In genomic region chr17:45595736-45596390, GRCm38 (mm10) we compare ENCODE assay signal across 8 mouse cellular contexts. TPM values are rescaled to one million over a fixed set of nuclear protein-coding genes. Genes with fewer than 3 reads are reported as not detected.
DNase-seq lines count a peak whose midpoint lies in the region; ATAC-seq lines count a peak whose summit lies in the region.

No protein-coding gene starts in this region.

- H3K9ac ChIP-seq in kidney, embryonic 15.5 days: peak overlapping the region; percentile 78
- H3K9ac ChIP-seq in forebrain, embryonic 16.5 days (replicated peaks; ENCODE audit: low read depth, low read length): peak overlapping the region; percentile 79
- peak overlapping the region; percentile 97 for H3K9ac ChIP-seq in liver, embryonic 13.5 days

- no peak; the same call in 1 of the 2 replicates for ATAC-seq in kidney, embryonic 15.5 days (replicated peaks; ENCODE audit: low FRiP score)
- ATAC-seq in forebrain, embryonic 16.5 days: peak; percentile 16; the same call in 1 of the 2 replicates
- no peak for ATAC-seq in liver, embryonic 13.5 days (ENCODE audit: low read depth)

- H3K27ac ChIP-seq in kidney, embryonic 15.5 days: peak overlapping the region; percentile 48
- peak overlapping the region; percentile 21; the same call in 1 of the 2 replicates for H3K27ac ChIP-seq in forebrain, embryonic 16.5 days (ENCODE audit: low read length)
- H3K27ac ChIP-seq in liver, embryonic 13.5 days: peak overlapping the region; percentile 97

- H3K27me3 ChIP-seq in kidney, embryonic 15.5 days: peaks cover 9% of the 10 kb centered on the region
- H3K27me3 ChIP-seq in forebrain, embryonic 16.5 days (replicated peaks; ENCODE audit: control insufficient read depth, insufficient read depth, low read length): peaks cover 7% of the 10 kb centered on the region; the same call in 1 of the 2 replicates
- 0 out of 2 replicates have a peak, but pooled peaks cover 7% of the 10 kb centered on the region for H3K27me3 ChIP-seq in liver, embryonic 13.5 days

- peaks cover 80% of the 10 kb centered on the region for H3K4me1 ChIP-seq in kidney, embryonic 15.5 days
- peaks cover 56% of the 10 kb centered on the region for H3K4me1 ChIP-seq in forebrain, embryonic 16.5 days (replicated peaks; ENCODE audit: control insufficient read depth, insufficient read depth, low read length)
- H3K4me1 ChIP-seq in liver, embryonic 13.5 days (replicated peaks): peaks cover 91% of the 10 kb centered on the region

- 3% methylated on average over 23 of the region's 23 CpGs for WGBS in kidney, embryonic 15.5 days
- 4% methylated on average over 23 of the region's 23 CpGs for WGBS in forebrain, embryonic 16.5 days
- 20% methylated on average over 23 of the region's 23 CpGs for WGBS in liver, embryonic 13.5 days (ENCODE audit: insufficient replicate concordance)

- intact Hi-C loops in left cerebral cortex, postnatal 10 days (cut with DNase I): no loop called here

- DNase-seq in kidney, adult 11 months: no peak
- peak; percentile 60 for DNase-seq in MN1 (ENCODE audit: low spot score)
- DNase-seq in liver, embryonic 13.5 days: no peak
- DNase-seq in layer of hippocampus, postnatal 10 days (ENCODE audit: low spot score in 2 of 2): no peak
- DNase-seq in left cerebral cortex, postnatal 10 days (ENCODE audit: extremely low spot score in 1 of 2, low spot score in 2 of 2): no peak
- DNase-seq in ovary, postnatal 14 days (ENCODE audit: low spot score): no peak

- H3K4me3 ChIP-seq in kidney, embryonic 15.5 days (replicated peaks): peak overlapping the region; percentile 69
- peak overlapping the region; percentile 63 for H3K4me3 ChIP-seq in forebrain, embryonic 16.5 days (replicated peaks; ENCODE audit: low read length)
- peak overlapping the region; percentile 92 for H3K4me3 ChIP-seq in liver, embryonic 13.5 days (replicated peaks)

- no peaks in the 10 kb centered on the region for H3K36me3 ChIP-seq in kidney, embryonic 15.5 days
- H3K36me3 ChIP-seq in forebrain, embryonic 16.5 days (ENCODE audit: control insufficient read depth, insufficient read depth): no peaks in the 10 kb centered on the region
- peaks cover 13% of the 10 kb centered on the region for H3K36me3 ChIP-seq in liver, embryonic 13.5 days

- peak overlapping the region; percentile 99 for H3K4me2 ChIP-seq in kidney, embryonic 15.5 days
- peak overlapping the region; percentile 95 for H3K4me2 ChIP-seq in forebrain, embryonic 16.5 days (ENCODE audit: low read length)
- peak overlapping the region; percentile 100 for H3K4me2 ChIP-seq in liver, embryonic 13.5 days

- H3K9me3 ChIP-seq in kidney, embryonic 15.5 days (replicated peaks): no peaks in the 10 kb centered on the region
- no peaks in the 10 kb centered on the region for H3K9me3 ChIP-seq in forebrain, embryonic 16.5 days (ENCODE audit: control insufficient read depth, low read length)
- H3K9me3 ChIP-seq in liver, embryonic 13.5 days (replicated peaks): no peaks in the 10 kb centered on the region

RNA-seq across cellular contexts. Expression of gene Slc29a1, which starts 3.5 kb away (rescaled TPM):
- polyA plus RNA-seq in kidney, embryonic 15.5 days (2015; fragmentation: Nextera tagmentation; extraction: Ambion mirVana): 100 and 102 TPM in 2 replicates
- 79.7 and 85.1 TPM in 2 replicates for polyA plus RNA-seq in forebrain, embryonic 16.5 days (2015; fragmentation: Nextera tagmentation; extraction: Ambion mirVana)
- polyA plus RNA-seq in liver, embryonic 13.5 days (2015; fragmentation: Nextera tagmentation; extraction: Ambion mirVana): 215 and 233 TPM in 2 replicates
- 10 to 100 TPM; 27.1 to 37.0 TPM for total RNA-seq in layer of hippocampus, postnatal 10 days (2021)
- total RNA-seq in left cerebral cortex, postnatal 10 days (2021): 10 to 100 TPM; 30.3 to 33.3 TPM

RNA-seq across cellular contexts. Expression of gene Mymx, which starts 6.0 kb away (rescaled TPM):
- 5.7 and 6.3 TPM in 2 replicates for polyA plus RNA-seq in kidney, embryonic 15.5 days (2015; fragmentation: Nextera tagmentation; extraction: Ambion mirVana)
- polyA plus RNA-seq in forebrain, embryonic 16.5 days (2015; fragmentation: Nextera tagmentation; extraction: Ambion mirVana): not detected in 2 replicates
- polyA plus RNA-seq in liver, embryonic 13.5 days (2015; fragmentation: Nextera tagmentation; extraction: Ambion mirVana): 0.42 and 0.59 TPM in 2 replicates
- not detected for total RNA-seq in layer of hippocampus, postnatal 10 days (2021)
- not detected for total RNA-seq in left cerebral cortex, postnatal 10 days (2021)

RNA-seq across cellular contexts. Expression of gene Hsp90ab1, which starts 22.8 kb away (rescaled TPM):
- polyA plus RNA-seq in kidney, embryonic 15.5 days (2015; fragmentation: Nextera tagmentation; extraction: Ambion mirVana): 1,881 and 1,940 TPM in 2 replicates
- 1,528 and 1,563 TPM in 2 replicates for polyA plus RNA-seq in forebrain, embryonic 16.5 days (2015; fragmentation: Nextera tagmentation; extraction: Ambion mirVana)
- polyA plus RNA-seq in liver, embryonic 13.5 days (2015; fragmentation: Nextera tagmentation; extraction: Ambion mirVana): 1,012 and 1,064 TPM in 2 replicates
- total RNA-seq in layer of hippocampus, postnatal 10 days (2021): 1,000 to 10,000 TPM; 1,612 to 1,800 TPM
- 1,000 to 10,000 TPM; 1,675 to 1,723 TPM for total RNA-seq in left cerebral cortex, postnatal 10 days (2021)

RNA-seq across cellular contexts. Expression of gene Slc35b2, which starts 32.2 kb away (rescaled TPM):
- 142 TPM in 2 replicates for polyA plus RNA-seq in kidney, embryonic 15.5 days (2015; fragmentation: Nextera tagmentation; extraction: Ambion mirVana)
- polyA plus RNA-seq in forebrain, embryonic 16.5 days (2015; fragmentation: Nextera tagmentation; extraction: Ambion mirVana): 91.5 and 93.3 TPM in 2 replicates
- polyA plus RNA-seq in liver, embryonic 13.5 days (2015; fragmentation: Nextera tagmentation; extraction: Ambion mirVana): 58.0 and 58.6 TPM in 2 replicates
- total RNA-seq in layer of hippocampus, postnatal 10 days (2021): 10 to 100 TPM; 47.4 TPM
- total RNA-seq in left cerebral cortex, postnatal 10 days (2021): 10 to 100 TPM; 43.8 to 46.7 TPM

RNA-seq across cellular contexts. Expression of gene Nfkbie, which starts 40.4 kb away (rescaled TPM):
- 5.3 and 5.7 TPM in 2 replicates for polyA plus RNA-seq in kidney, embryonic 15.5 days (2015; fragmentation: Nextera tagmentation; extraction: Ambion mirVana)
- polyA plus RNA-seq in forebrain, embryonic 16.5 days (2015; fragmentation: Nextera tagmentation; extraction: Ambion mirVana): 3.9 and 5.0 TPM in 2 replicates
- polyA plus RNA-seq in liver, embryonic 13.5 days (2015; fragmentation: Nextera tagmentation; extraction: Ambion mirVana): 1.4 and 1.6 TPM in 2 replicates
- 1 to 10 TPM; 3.5 to 3.9 TPM for total RNA-seq in layer of hippocampus, postnatal 10 days (2021)
- total RNA-seq in left cerebral cortex, postnatal 10 days (2021): 1 to 10 TPM; 2.5 to 2.6 TPM

Comparison
In these comparisons a context has a peak if more than half of its experiments do, and no peak if none do; other contexts are left out.
1. H3K27ac ChIP-seq: peak in every context shown above with its lines; median percentile 97 in liver, embryonic 13.5 days; 48 in kidney, embryonic 15.5 days; 21 in forebrain, embryonic 16.5 days.